Mouse (Mus musculus) lung, adult 2 months (tissue): ENCODE measurements around the gene Gna15.

Experiments used
- CTCF ChIP-seq: fragments of 200-500 bp; IDR thresholded peaks from 2 replicates; pipeline ENCODE4 v1.5.1; 2011; ENCODE audit warnings: mild to moderate bottlenecking, low read length, control low read depth; ENCODE audit not compliant: insufficient read depth
- POLR2A ChIP-seq: fragments of 200-500 bp; IDR thresholded peaks from 2 replicates; pipeline ENCODE4 v1.6.1; 2011; ENCODE audit warnings: low read depth, mild to moderate bottlenecking, control low read depth, low read length, borderline replicate concordance; ENCODE audit errors: extremely low read depth

- TF ChIP-seq CTCF (peak; percentile 20; the same call in 1 of the 2 replicates), POLR2A (no peak)
These were observed 41.5 kb downstream of the Gna15 start, which contains the start of gene Celf5 for GRCm38 (mm10) chr10:81482533-81482889.
